Mouse (Mus musculus) gastrocnemius, postnatal 4 days (tissue): ENCODE results near the gene Disp1. TPM values are rescaled to one million over a fixed set of nuclear protein-coding genes. Genes with fewer than 3 reads are reported as not detected.

Experiments used
- DNase-seq, 2 experiments: peaks; one replicate each; pipeline ENCODE4 v3.0.0; 2021 to 2022; ENCODE audit warnings: low spot score in 2 of 2, mixed read lengths in 2 of 2
- total RNA-seq, 2 experiments: library from RNA; stranded (reverse); gene quantifications; 2 replicates each; pipeline ENCODE4 v1.2.3; 2021

Disp1 gene
- total RNA-seq, 2 experiments from 2014 or later, result 19.3 to 22.2 TPM

DNA sequence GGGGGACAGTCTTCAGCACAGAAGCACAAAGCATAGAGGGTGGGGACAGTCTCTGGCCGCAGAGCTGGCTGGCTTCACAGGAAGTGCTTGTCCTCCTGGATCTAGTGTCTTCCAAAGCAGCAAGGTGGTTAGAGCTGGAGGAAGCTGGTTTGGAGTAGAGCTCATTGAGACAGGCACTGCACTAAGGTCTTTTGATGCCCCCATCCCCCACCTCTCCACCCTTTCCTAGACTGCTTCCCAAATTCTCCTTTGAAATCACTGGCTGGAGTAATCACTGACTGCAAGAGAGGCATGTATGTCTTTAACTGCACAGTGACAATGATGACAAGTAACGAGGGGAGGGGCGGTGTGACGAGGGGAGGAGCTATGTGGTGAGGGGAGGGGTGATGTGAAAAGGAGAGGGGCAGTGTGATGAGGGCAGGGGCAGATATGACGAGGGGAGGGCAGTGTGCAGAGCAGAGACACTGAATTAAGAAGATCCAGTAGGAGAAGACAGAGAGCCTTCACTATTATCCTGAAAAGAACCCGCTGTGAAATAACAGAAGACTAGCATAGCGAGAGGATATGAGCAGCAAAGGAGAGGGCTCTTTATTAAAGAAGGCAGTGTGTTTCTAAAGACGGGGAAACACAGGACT is 125.8 kb downstream of the Disp1 start:
- DNase-seq, result peak in 1 of 2 experiments; percentile 12

DNA sequence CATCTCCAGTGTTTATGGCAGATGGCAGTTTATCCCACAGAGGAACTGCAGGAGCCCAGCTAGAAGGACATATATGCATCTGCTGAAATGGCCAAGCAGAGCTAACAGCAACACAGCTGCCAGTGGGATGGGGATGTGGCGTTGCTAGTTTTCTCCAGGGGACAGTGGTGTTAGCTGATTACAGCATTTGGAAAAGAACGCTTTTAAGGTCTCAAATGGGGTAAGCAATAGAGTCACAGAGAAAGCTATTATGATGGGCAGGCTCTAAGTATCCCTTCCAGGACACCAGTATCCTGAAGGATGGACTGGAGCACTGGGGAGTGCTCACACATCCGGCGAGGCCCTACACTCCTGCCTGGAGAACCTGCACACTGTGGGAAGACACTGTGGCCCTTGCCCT is 129.0 kb downstream of the Disp1 start:
- no peak for DNase-seq

DNA sequence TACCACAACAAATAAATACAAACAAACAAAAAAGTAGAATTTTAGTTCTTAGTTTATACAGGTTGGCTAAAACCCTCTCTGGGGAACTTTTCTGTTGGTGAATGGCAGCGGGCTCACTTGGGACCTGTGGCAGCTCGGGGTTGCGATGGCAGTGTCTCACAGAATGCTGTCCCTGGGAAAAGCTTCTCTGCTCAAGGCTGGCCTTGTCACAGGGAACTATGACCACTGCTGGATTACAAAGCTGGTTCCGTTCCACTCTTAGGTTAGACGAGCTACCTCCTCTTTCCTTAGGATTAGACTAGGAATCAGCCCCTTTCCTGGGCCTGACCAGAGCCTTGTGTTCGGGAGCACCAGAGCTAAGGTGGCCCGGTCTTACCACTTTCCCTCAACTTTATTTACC is 130.1 kb downstream of the Disp1 start:
- DNase-seq, result no peak

DNA sequence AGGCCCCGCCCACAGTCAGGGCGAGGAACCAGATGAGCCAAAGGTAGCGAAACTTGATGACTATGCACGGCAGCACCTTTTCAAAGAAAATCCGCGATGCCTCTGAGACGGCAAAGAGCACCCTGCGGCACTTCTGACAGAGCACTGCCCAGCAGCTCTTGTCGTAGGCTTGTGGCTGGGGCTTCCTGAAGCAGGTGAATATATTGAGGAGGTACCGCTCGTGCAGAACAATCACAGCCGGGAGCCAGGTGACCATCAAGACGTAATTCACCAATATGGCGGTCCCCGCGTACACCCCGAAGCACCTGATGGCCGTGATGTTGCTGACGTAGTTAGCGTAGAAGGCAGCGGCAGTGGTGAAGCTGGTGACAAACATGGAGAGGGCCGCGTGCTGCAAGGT is 132.7 kb downstream of the Disp1 start:
- DNase-seq, result no peak

DNA sequence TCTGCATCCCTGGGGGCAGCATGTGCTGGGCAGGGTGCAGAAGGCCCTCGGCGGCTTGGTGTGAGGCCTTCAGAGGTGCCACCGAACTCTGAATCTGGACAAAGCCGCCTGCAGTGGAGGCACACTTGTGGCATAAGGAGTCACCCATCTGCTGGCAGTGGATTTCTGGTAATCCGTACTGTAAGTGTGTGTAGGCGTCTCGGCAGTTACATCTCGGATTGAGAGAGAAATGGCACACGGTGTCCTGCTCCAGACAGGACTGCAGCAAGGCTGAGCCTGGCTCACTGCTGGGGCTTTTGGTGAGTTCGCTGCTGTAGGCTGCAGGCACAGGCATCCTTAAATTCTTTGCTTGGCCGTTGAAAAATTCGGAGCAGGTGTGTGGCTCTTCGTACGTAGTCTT is 134.5 kb downstream of the Disp1 start:
- DNase-seq, result no peak

DNA sequence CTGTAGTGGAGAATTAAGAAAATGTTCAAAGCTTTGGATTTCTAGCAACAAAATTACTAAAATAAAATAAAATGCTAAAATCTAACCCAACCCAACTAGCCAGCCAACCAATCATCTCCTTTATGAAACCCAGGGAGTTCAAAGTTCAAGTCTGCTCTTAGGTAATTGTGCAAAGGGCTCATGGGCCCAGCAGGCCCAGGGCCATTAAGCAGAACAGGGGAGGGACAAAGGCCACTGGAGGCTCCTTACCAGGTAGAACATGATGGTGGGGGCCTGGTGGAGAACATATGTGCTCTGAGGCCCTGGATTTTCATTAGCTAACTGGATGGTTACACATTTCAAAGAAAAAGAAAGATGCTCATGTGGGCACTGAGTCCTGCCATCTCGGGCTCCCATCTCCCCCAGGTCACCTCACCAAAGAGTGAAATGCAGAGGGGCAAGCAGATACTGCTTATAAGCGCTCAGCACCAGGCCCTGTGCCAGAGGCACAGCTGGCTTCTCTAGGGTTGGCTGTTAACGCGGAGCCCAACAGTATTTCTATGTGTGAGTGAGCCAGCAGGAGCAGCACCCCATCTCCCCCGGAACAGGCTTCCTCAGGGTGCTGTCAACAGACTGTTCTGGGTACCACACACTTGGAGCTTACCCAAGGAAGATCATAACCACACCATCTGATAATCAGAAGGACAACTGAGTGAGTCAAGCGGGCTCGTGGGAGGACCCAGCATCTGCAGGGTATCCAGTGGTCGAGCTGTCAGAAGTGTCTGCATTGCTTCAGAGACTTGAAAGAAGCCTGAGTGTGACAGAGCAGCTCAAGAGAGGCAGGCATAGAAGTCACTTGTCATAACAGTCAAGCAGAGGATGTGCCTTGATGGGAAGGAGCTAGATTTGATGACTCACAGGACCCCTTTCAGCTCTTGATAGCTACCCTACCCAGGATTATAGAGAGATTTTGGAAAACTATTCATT is 137.0 kb downstream of the Disp1 start:
- DNase-seq, result peak in 1 of 2 experiments; percentile 62

DNA sequence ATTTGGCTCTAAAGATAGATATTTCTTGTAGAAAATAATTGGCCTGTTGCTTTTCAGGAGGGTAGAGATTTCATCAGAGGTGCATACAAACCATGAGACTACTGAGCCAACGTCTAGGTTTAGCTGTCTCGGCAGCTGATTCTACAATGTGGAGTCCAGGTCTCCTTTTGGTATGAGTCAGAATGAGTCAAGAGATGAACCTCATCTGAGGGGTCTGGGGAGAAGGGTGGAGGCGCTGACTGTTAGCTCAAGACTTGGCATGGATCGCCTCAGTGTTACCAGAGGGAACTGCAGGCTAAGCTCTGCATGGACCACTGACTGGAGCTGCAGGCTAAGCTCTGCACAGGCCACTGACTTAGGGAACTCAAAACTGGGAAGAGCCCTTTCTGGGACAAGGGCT is 138.9 kb downstream of the Disp1 start:
- DNase-seq, result peak in 1 of 2 experiments; percentile 38

DNA sequence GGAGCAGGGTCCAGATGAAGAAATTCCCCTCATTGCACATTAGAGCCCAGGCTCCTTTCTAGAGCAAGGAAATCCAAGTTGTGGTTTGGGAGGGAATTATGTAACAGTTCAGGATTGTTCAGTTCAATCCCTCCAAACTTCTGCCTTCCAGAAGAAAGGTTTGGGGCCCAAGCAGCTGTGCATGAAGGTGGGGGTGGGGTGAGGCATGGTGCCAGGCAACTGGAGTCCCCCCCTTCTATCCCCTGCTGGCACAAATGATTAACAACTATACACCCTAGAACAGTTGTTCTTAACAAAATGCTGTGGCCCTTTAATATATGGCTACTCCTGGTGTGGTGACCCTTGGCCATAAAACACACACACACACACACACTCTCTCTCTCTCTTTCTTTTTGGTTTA is 140.2 kb downstream of the Disp1 start:
- DNase-seq, result no peak

DNA sequence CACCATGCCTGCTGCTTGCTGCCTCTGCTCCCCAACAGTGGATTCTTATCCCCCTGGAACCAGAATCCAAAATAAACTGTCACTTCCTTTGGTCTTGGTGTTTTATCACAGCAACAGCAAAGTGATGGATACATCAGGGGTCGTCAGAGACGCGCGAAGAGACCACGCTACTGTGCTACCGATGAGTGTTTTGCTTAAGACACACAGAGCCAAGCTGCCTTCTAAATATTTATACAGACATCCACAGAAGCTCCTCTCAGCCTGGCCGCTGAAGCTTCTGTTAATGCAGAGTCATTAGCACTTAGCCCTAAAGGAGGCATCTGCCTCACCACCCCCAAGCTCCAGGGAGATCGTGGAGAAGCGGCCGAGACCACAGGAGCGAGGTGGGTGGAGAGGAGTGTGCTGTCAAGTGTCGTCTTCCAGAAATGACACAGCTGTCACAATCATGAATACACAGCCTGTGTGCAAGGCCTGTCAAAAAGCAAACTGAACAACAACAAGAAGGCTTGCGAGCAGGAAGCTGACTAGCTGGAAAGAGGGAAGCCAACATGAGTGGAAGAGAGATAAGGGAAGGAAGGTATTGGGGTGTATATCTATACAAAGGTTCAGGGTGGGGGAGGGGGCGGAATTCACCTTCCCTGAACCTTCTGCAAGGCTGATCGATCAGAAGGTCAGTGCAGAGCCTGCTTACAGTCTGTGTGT is 146.1 kb downstream of the Disp1 start:
- DNase-seq, result no peak

DNA sequence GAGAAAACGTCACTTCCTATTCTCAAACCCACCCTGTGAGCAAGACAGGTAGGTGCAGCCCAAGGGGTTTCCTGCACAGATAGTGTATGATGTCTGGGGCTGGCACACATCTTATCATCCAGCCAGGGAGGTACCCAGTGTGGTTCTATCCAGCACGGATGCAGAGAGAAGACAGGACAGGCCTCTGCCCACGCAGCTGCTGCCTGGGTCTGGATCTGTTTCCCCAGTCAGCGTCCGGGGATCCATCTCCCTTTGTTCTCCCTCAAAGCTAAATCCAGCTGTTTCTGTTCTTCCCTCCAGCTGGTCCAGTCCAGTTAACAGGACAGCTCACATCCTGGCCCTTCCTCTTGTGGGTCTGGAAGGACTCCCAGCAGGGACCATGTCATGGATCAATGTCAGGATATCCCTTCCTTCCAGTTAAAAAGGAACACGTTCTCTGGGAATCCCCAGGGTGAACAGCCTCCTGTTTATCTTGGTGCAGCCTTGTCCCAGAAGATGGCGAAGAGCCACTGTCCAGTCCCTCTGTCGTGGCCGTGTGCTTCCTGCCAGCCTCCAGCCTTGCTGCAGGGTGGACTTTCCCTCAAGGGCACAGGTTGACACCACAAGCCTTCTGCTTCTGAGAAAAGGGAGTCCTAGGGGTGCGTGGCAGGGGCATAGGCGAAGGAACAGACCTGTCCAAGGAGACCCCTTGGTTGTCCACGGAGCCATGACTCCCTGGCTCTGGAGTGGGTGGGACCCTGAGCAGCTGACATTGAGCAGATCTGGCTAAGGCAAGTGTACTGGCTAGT is 148.9 kb downstream of the Disp1 start:
- peak in 1 of 2 experiments; percentile 43 for DNase-seq

DNA sequence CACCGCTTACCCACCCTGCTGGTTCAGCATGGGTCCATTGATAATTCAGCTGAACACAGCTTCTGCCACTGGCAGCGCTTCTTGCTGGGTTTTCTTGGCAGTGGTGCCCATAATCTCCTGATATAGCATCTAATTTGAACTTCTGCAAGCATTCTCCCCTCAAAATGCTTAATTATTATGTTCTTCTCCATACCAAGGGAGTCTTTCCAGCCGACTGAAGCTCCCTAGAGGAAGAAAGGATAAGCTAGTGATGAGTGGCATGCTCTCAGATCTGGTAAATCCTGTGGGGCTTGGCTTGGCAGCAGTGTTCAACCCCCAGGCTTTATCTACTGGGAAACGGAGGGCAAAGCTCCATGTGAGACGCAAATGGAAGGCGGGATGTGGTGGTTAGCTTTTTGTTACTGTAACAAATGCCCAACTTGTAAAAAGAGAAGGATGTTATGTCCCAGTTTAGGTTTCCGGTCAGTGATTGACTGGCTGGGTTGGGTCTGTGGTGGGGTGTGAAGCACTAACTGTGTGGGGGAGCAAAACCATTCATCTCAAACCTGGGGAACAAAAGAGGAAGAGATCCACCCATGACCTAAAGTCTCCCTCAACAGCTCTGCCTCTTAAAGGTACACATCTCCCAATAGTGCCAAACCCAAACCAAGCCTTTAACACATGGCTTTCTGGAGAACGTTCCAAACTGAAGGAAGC is 151.2 kb downstream of the Disp1 start:
- no peak for DNase-seq

DNA sequence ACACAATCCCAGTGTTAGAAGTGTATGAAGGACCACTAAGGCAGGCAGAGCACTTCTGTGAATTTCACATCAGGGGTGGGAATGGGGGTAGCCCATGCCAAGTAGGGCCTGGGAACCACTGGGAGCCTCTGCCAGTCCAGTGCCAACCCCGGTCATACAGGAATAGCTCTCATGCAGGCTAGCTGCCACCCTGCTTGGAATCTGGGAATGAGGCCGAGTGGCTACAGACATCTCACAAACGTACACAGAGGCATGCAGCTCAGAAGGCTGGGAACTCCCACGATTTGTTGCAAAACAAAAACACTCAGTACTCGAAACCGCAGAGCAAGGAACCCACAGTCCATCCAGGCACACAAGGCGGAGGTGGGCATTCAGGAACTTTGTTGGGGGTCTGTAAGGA is 153.5 kb downstream of the Disp1 start:
- no peak for DNase-seq

DNA sequence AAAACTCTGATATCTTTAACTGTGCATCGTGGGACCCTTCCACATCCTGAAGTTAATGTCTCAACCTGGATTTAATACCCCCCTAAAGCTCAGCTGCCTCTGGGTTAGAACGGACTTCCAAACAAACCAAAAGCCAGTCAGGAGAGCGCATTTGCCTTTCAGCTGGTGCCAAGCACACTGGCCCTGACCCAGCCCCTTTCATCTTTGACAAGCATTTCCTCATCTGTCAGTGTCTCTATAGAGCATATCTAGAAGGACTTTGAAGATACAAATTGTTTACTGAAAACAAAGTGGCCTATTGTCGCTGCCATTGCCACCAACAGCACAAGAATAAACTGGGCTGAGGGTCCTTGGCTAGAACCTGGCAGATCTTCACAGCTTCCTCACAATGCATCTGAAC is 154.3 kb downstream of the Disp1 start:
- DNase-seq, result no peak

DNA sequence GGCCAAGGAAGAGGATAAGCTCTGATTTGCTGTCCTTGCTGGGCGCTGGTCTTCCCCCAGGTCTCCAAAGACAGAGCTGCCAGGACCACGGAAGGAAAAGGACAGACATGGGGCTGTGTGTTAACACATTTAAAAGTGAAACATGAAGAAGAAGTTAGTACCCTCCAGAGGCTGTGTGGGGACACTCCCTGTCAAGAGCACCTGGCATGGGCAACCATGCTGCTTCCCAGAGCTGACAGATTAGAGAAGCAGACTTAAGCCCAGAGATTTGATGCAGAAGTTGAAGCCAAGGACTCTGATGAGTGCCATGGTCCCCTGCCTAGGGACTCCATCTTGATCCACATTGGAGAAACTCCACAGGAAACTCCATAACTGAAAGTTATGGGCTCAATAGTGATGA is 160.7 kb downstream of the Disp1 start:
- no peak for DNase-seq

DNA sequence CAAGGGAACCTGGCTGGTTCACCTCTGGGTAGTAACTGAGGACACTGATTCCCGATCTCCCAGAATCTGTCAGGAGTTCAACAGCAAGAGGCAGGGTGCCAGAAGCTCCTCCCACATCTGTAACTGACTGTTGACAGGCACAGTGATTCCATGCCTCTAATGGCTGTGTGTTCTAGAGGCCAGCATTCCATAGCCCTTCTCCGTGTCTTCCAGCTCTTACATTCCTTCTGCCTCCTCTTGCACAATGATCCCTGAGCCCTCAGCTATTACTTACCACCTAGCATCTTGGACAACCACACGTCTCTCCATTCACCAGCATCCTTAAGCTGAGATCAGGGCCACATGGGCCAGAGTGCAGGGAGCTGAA is 165.1 kb downstream of the Disp1 start:
- peak in 1 of 2 experiments; percentile 50 for DNase-seq

DNA sequence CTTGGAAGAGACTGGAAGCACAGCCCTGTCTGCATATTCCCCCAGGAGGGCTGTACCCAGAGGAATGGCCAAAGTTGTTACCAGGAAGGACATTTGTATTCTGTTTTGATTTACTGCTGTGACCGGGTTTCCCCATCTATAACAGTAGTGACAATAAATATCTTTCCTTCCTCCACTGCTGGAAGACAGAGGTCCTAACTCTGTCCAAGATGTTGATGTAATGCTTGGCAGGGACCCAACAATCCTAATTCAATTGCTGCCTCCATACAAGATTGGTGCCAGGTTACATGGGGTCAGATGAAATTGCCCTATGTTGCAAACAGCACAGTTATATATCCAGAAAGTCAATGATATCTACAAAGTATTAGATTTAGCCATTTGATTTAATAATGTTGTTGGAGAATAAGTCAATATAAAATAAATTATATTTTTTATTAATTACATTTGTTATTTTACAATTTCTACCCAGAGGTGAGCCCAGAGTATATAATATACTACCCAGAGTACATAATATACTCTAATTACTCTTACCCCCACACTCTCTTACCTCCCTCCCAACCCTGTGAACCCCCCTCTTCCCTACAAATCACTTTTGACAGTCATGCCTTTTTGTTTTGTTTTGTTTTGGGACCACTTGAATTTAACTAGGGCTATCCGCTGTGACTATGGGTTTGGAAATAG is 165.6 kb downstream of the Disp1 start:
- DNase-seq, result peak in 1 of 2 experiments; percentile 57

DNA sequence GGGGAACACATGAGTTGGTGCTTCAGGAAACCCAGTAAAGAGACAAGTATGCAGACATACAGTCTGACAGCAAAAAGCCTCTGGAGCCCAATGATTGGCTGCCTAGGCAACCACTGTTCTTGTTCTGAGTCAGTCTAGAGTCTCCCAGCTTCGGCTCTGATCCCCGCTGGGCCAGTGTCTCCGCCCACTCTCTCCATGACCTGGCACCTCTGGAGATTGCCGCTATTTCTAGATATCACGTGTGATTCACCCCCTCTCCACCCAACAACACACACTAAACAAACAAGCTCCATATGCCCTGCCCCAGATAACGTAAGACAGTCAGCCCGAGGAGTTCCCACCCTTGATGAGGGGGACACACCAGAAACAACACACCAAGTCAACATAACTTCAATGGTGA is 168.7 kb downstream of the Disp1 start:
- DNase-seq, result no peak

DNA sequence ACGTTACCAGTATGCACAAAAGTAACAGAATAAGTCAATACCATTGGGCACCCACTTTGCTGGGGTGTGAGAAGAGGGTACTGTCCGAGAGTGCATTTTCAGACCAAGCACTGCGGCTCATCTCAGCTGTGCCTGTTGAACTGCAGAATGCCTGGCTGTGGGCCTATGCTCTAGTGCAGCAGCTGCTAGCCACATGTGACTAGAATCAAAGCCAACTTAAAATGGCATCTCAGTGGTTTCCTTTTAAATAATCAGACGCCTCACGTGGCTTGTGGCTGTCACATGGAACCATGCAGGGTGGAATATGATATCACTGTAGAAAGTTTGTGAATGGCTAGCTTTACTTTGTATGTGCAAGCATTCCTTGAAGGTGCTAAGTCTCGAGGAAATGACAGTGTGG is 172.0 kb downstream of the Disp1 start:
- DNase-seq, result no peak

DNA sequence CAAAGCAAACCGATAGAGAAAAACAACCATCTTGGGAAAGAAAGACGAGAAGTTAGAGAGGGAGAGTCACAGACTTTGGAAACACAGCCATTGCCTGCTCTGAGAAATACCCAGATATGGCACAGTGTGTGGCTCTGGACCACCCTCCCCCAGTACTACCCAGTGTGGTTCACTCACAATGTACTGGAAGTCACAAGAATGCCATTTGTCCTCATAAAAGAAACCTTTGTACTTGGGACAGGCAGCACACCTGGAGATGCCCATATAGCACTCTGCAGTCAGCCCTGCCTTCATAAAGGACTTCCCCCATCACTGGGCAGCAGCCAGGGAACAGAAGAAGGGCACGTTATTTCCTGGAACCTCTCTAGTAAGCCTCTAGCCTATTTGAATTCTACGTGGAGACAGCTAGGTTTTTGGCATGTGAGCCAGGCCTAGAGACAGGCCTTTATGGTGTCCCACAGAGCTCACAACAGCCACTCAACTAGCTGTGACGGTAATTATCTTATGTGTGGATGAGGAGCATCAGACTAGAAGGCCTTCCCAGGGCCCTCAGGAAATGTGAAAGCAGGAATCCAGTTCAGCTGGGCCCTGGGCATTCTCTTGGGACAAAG is 173.3 kb downstream of the Disp1 start:
- no peak for DNase-seq
